ENCODE assay signal across 14 mouse cellular contexts in genomic region chr1:151925738-151926137, GRCm38 (mm10).
DNase-seq lines count a peak whose midpoint lies in the region; ATAC-seq and TF ChIP-seq lines count a peak whose summit lies in the region.
"Had no signal": no experiment of that assay in that cellular context is flagged by ENCODE, and none has a peak within 500 bp of the region (broad histone marks: within the 10 kb centered on the region; RNA-seq: fewer than 3 reads in every experiment).

No protein-coding gene starts in this region.

- DNase-seq in forebrain, postnatal 0 days: peak; percentile 44
- no peak for DNase-seq in forebrain, embryonic 10.5 days (ENCODE audit: extremely low spot score, low spot score)
- DNase-seq in layer of hippocampus, adult 11-12 months (ENCODE audit: low spot score): peak; percentile 25
- no peak for DNase-seq in layer of hippocampus, postnatal 25 days (ENCODE audit: extremely low spot score in 1 of 2, low spot score in 1 of 2)
- DNase-seq in right cerebral cortex, adult 18-20 months: peak; percentile 43
- no peak for DNase-seq in right cerebral cortex, postnatal 14 days
- no peak for DNase-seq in adrenal gland, adult (ENCODE audit: inconsistent age in 2 of 2, low spot score in 1 of 2)
- DNase-seq in thymus, postnatal 36 days: no peak
- DNase-seq: adrenal gland, adult 8-10 months; cerebellum, adult 11 months; embryo, embryonic 11 days; liver, postnatal 0 days had no signal

- TF ChIP-seq CTCF in forebrain, postnatal 0 days (IDR thresholded peaks at IDR 0.05; ENCODE audit: low read depth): no peak

- no peak overlapping the region for H3K4me3 ChIP-seq in forebrain, postnatal 0 days (ENCODE audit: low read depth, low read length)
- no peak overlapping the region for H3K4me3 ChIP-seq in forebrain, embryonic 10.5 days
- H3K4me3 ChIP-seq: midbrain, embryonic 15.5 days had no signal

- no peaks in the 10 kb centered on the region for H3K27me3 ChIP-seq in forebrain, postnatal 0 days (ENCODE audit: insufficient read depth, low read length)
- H3K27me3 ChIP-seq in forebrain, embryonic 10.5 days (ENCODE audit: poor library complexity, severe bottlenecking): no peaks in the 10 kb centered on the region
- H3K27me3 ChIP-seq: midbrain, embryonic 15.5 days; Patski had no signal

- H3K9ac ChIP-seq in forebrain, postnatal 0 days: no peak overlapping the region
- H3K9ac ChIP-seq: liver, postnatal 0 days; midbrain, embryonic 15.5 days had no signal

- H3K27ac ChIP-seq in forebrain, postnatal 0 days (ENCODE audit: low read depth, low read length): no peak overlapping the region
- no peak overlapping the region for H3K27ac ChIP-seq in forebrain, embryonic 10.5 days

- H3K4me1 ChIP-seq in forebrain, postnatal 0 days (ENCODE audit: insufficient read depth): peaks cover 8% of the 10 kb centered on the region
- H3K4me1 ChIP-seq in forebrain, embryonic 10.5 days: peaks cover 8% of the 10 kb centered on the region

- peak; percentile 83 for ATAC-seq in forebrain, postnatal 0 days
- ATAC-seq: liver, postnatal 0 days; midbrain, embryonic 15.5 days; Patski had no signal

- WGBS in forebrain, postnatal 0 days: 44% methylated on average over 7 of the region's 7 CpGs
- WGBS in forebrain, embryonic 10.5 days: 86% methylated on average over 7 of the region's 7 CpGs

- no peak overlapping the region for H3K4me2 ChIP-seq in forebrain, postnatal 0 days (ENCODE audit: low read depth)
- H3K4me2 ChIP-seq: midbrain, embryonic 15.5 days had no signal

- H3K9me3 ChIP-seq in forebrain, postnatal 0 days (ENCODE audit: low read length): no peaks in the 10 kb centered on the region
- H3K9me3 ChIP-seq in forebrain, embryonic 10.5 days: no peaks in the 10 kb centered on the region
- H3K9me3 ChIP-seq: midbrain, embryonic 15.5 days had no signal

- no peaks in the 10 kb centered on the region for H3K36me3 ChIP-seq in forebrain, postnatal 0 days (ENCODE audit: insufficient read depth)
- no peaks in the 10 kb centered on the region for H3K36me3 ChIP-seq in forebrain, embryonic 10.5 days (replicated peaks)
- H3K36me3 ChIP-seq: midbrain, embryonic 15.5 days had no signal

Comparison
In these comparisons a context has a peak if more than half of its experiments do, and no peak if none do; other contexts are left out.
1. DNase-seq: peak in forebrain, postnatal 0 days (single experiment), layer of hippocampus, adult 11-12 months (single experiment) and right cerebral cortex, adult 18-20 months (single experiment); none in forebrain, embryonic 10.5 days (single experiment), layer of hippocampus, postnatal 25 days (0 of 2), right cerebral cortex, postnatal 14 days (single experiment), adrenal gland, adult (0 of 2) and thymus, postnatal 36 days (0 of 2).